Comparison of ENCODE assay signal across 30 mouse cellular contexts in the genomic region with DNA sequence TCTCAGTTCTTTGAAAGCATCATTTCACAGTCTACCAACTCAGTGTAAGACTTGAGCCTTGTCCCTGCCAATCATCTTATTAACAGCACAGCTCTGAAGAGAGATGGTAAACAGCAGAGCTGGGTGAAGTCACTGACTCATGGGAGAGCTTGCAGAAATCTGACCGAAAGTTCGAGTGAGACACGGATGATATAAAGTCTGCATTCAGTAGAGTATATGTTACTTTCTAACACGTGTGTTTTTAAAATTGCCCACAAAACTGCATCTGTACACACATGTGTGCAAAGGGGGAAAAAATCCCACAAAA.
DNase-seq lines count a peak whose midpoint lies in the region; ATAC-seq lines count a peak whose summit lies in the region.
"Had no signal": no experiment of that assay in that cellular context is flagged by ENCODE, and none has a peak within 500 bp of the region (broad histone marks: within the 10 kb centered on the region; RNA-seq: fewer than 3 reads in every experiment).

No protein-coding gene starts in this region.

- no peak overlapping the region for H3K9ac ChIP-seq in midbrain, embryonic 13.5 days (replicated peaks)
- H3K9ac ChIP-seq in midbrain, embryonic 14.5 days (replicated peaks; ENCODE audit: low read length): no peak overlapping the region
- H3K9ac ChIP-seq in forebrain, embryonic 16.5 days (replicated peaks; ENCODE audit: low read depth, low read length): no peak overlapping the region; the same call in 1 of the 2 replicates
- H3K9ac ChIP-seq: embryonic facial prominence, embryonic 12.5 days; hindbrain, embryonic 13.5 days; limb, embryonic 15.5 days; liver, embryonic 13.5 days; midbrain, embryonic 12.5 days had no signal

- no peak overlapping the region for H3K27ac ChIP-seq in midbrain, embryonic 13.5 days
- no peak overlapping the region for H3K27ac ChIP-seq in midbrain, embryonic 14.5 days (replicated peaks; ENCODE audit: low read depth, low read length)
- peak overlapping the region; percentile 47 for H3K27ac ChIP-seq in forebrain, embryonic 16.5 days (ENCODE audit: low read length)
- H3K27ac ChIP-seq: embryonic facial prominence, embryonic 12.5 days; hindbrain, embryonic 13.5 days; limb, embryonic 10.5 days; limb, embryonic 15.5 days; liver, embryonic 13.5 days; midbrain, embryonic 12.5 days had no signal

- no peaks in the 10 kb centered on the region for H3K9me3 ChIP-seq in midbrain, embryonic 13.5 days
- no peaks in the 10 kb centered on the region for H3K9me3 ChIP-seq in midbrain, embryonic 14.5 days (ENCODE audit: control insufficient read depth, low read length)
- H3K9me3 ChIP-seq in forebrain, embryonic 16.5 days (ENCODE audit: control insufficient read depth, low read length): no peaks in the 10 kb centered on the region
- H3K9me3 ChIP-seq: embryonic facial prominence, embryonic 12.5 days; hindbrain, embryonic 13.5 days; limb, embryonic 10.5 days; limb, embryonic 15.5 days; liver, embryonic 13.5 days; midbrain, embryonic 12.5 days had no signal

- H3K27me3 ChIP-seq in midbrain, embryonic 13.5 days: no peaks in the 10 kb centered on the region; the same call in 1 of the 2 replicates
- no peaks in the 10 kb centered on the region for H3K27me3 ChIP-seq in midbrain, embryonic 14.5 days (ENCODE audit: control insufficient read depth, insufficient read depth, low read length)
- no peaks in the 10 kb centered on the region for H3K27me3 ChIP-seq in forebrain, embryonic 16.5 days (replicated peaks; ENCODE audit: control insufficient read depth, insufficient read depth, low read length)
- H3K27me3 ChIP-seq: CH12.LX; embryonic facial prominence, embryonic 12.5 days; hindbrain, embryonic 13.5 days; limb, embryonic 15.5 days; liver, embryonic 13.5 days; midbrain, embryonic 12.5 days had no signal

- H3K4me2 ChIP-seq in midbrain, embryonic 13.5 days (replicated peaks): no peak overlapping the region
- no peak overlapping the region for H3K4me2 ChIP-seq in midbrain, embryonic 14.5 days (ENCODE audit: low read length)
- H3K4me2 ChIP-seq in forebrain, embryonic 16.5 days (ENCODE audit: low read length): peak overlapping the region; percentile 12
- H3K4me2 ChIP-seq: embryonic facial prominence, embryonic 12.5 days; heart, embryonic 11.5 days; hindbrain, embryonic 13.5 days; limb, embryonic 15.5 days; liver, embryonic 13.5 days; midbrain, embryonic 12.5 days had no signal

- H3K36me3 ChIP-seq in midbrain, embryonic 13.5 days: no peaks in the 10 kb centered on the region
- no peaks in the 10 kb centered on the region for H3K36me3 ChIP-seq in midbrain, embryonic 14.5 days (ENCODE audit: control insufficient read depth, insufficient read depth, low read length)
- no peaks in the 10 kb centered on the region for H3K36me3 ChIP-seq in forebrain, embryonic 16.5 days (ENCODE audit: control insufficient read depth, insufficient read depth)
- H3K36me3 ChIP-seq: embryonic facial prominence, embryonic 12.5 days; hindbrain, embryonic 13.5 days; limb, embryonic 10.5 days; limb, embryonic 15.5 days; liver, embryonic 13.5 days; midbrain, embryonic 12.5 days had no signal

- WGBS in midbrain, embryonic 13.5 days: 62% methylated on average over 4 of the region's 4 CpGs
- WGBS in midbrain, embryonic 14.5 days: 62% methylated on average over 4 of the region's 4 CpGs
- 42% methylated on average over 4 of the region's 4 CpGs for WGBS in forebrain, embryonic 16.5 days

- H3K4me3 ChIP-seq in midbrain, embryonic 13.5 days (replicated peaks): no peak overlapping the region
- no peak overlapping the region for H3K4me3 ChIP-seq in midbrain, embryonic 14.5 days (replicated peaks; ENCODE audit: low read depth, low read length)
- H3K4me3 ChIP-seq in forebrain, embryonic 16.5 days (replicated peaks; ENCODE audit: low read length): no peak overlapping the region
- H3K4me3 ChIP-seq: embryonic facial prominence, embryonic 12.5 days; hindbrain, embryonic 13.5 days; limb, embryonic 10.5 days; limb, embryonic 15.5 days; liver, embryonic 13.5 days; midbrain, embryonic 12.5 days had no signal

- ATAC-seq in frontal cortex, adult (ENCODE audit: low TSS enrichment): peak; percentile 33; the same call in 1 of the 2 replicates
- peak; percentile 40; the same call in 1 of the 2 replicates for ATAC-seq in midbrain, embryonic 13.5 days
- ATAC-seq in midbrain, embryonic 14.5 days (ENCODE audit: low FRiP score, low TSS enrichment): no peak
- no peak; the same call in 1 of the 2 replicates for ATAC-seq in forebrain, embryonic 16.5 days

- peaks cover 59% of the 10 kb centered on the region for H3K4me1 ChIP-seq in midbrain, embryonic 13.5 days (replicated peaks)
- H3K4me1 ChIP-seq in midbrain, embryonic 14.5 days (ENCODE audit: control insufficient read depth, insufficient read depth, low read length): peaks cover 32% of the 10 kb centered on the region; the same call in 1 of the 2 replicates
- H3K4me1 ChIP-seq in forebrain, embryonic 16.5 days (replicated peaks; ENCODE audit: control insufficient read depth, insufficient read depth, low read length): peaks cover 48% of the 10 kb centered on the region

- no peak for DNase-seq in frontal cortex, postnatal 25 days (ENCODE audit: low spot score in 2 of 2)
- no peak for DNase-seq in midbrain, embryonic 14.5 days
- DNase-seq in left cerebral cortex, adult 18-20 months (ENCODE audit: low spot score in 2 of 2): no peak
- no peak for DNase-seq in left cerebral cortex, adult 11 months (ENCODE audit: low spot score)
- DNase-seq: adrenal gland, postnatal 10 days; cerebellum, adult 11 months; cerebellum, adult 9-10 months; cerebellum, postnatal 36 days; gastrocnemius, postnatal 25 days; heart, adult 18-20 months; heart, postnatal 36 days; kidney, adult 11 months; kidney, postnatal 14 days; liver, embryonic 13.5 days; lung, adult 18-20 months; lung, postnatal 10 days; right cerebral cortex, postnatal 25 days; spleen, adult 18-20 months; thymus, adult 18-20 months; thymus, postnatal 25 days had no signal

Comparison
In these comparisons a context has a peak if more than half of its experiments do, and no peak if none do; other contexts are left out.
1. ATAC-seq: peak in frontal cortex, adult (single experiment) and midbrain, embryonic 13.5 days (single experiment); none in midbrain, embryonic 14.5 days (single experiment) and forebrain, embryonic 16.5 days (single experiment).